Mouse (Mus musculus) olfactory bulb, adult 2 months (tissue): ENCODE results near the gene Lgals4. TPM values are rescaled to one million over a fixed set of nuclear protein-coding genes. Genes with fewer than 3 reads are reported as not detected.

ENCODE experiments used
- H3K27ac ChIP-seq: fragments of 200-500 bp; 2 replicates; pipeline ENCODE4 v1.5.1; 2012; ENCODE audit warnings: low read depth, low read length; ENCODE audit not compliant: insufficient read depth
- H3K4me1 ChIP-seq: fragments of 200-500 bp; 2 replicates; pipeline ENCODE4 v1.6.1; 2012; ENCODE audit warnings: low read length; ENCODE audit not compliant: control insufficient read depth, insufficient read depth
- H3K4me3 ChIP-seq: fragments of 200-500 bp; 2 replicates; pipeline ENCODE4 v1.5.1; 2012; ENCODE audit warnings: mild to moderate bottlenecking, low read depth, low read length, moderate library complexity; ENCODE audit not compliant: insufficient read depth
- CTCF ChIP-seq: fragments of 200-500 bp; IDR thresholded peaks from 2 replicates; pipeline ENCODE4 v1.5.1; 2012; ENCODE audit warnings: low read depth, mild to moderate bottlenecking, low read length, moderate library complexity; ENCODE audit not compliant: insufficient read depth
- POLR2A ChIP-seq: fragments of 200-500 bp; IDR thresholded peaks from 2 replicates; pipeline ENCODE4 v1.6.1; 2012; ENCODE audit warnings: mild to moderate bottlenecking, low read depth, low read length, moderate library complexity; ENCODE audit not compliant: insufficient read depth
- WGBS: fragments of 180-500 bp; shearing (Covaris S2); methylation state at CpG from one replicate; pipeline ENCODE4 v1.1.7; 2018; 5-methylcytosine and 5-hydroxymethylcytosine counted together
- polyA plus RNA-seq: library from polyadenylated mRNA; stranded (reverse); fragments of >200 nt; gene quantifications from 2 replicates; pipeline ENCODE4 v1.2.4, GENCODE M21; 2012; ENCODE audit warnings: low replicate concordance; ENCODE audit not compliant: missing spikeins, insufficient read depth, insufficient read length

Lgals4 gene
- polyA plus RNA-seq, 1 experiment: not detected

- WGBS: 69% methylated on average over 4 of the region's 4 CpGs
- TF ChIP-seq POLR2A (no peak), CTCF (no peak)
- Histone ChIP-seq H3K4me1 (peaks cover 50% of the 10 kb centered on the region), H3K27ac (no peak overlapping the region), H3K4me3 (no peak overlapping the region)
These were observed 14.1 kb upstream of the Lgals4 start for GRCm38 (mm10) chr7:28819571-28819970.

- Histone ChIP-seq H3K27ac (peak overlapping the region; percentile 57), H3K4me1 (peaks cover 43% of the 10 kb centered on the region), H3K4me3 (no peak overlapping the region)
- 16% methylated on average over 12 of the region's 12 CpGs for whole genome bisulfite sequencing
- TF ChIP-seq POLR2A: no peak
- no peak for TF ChIP-seq CTCF
These were observed 13.0 kb upstream of the Lgals4 start for GRCm38 (mm10) chr7:28820358-28821260.

GRCm38 (mm10) chr7:28821261-28821831 lies 12.3 kb upstream of the Lgals4 start:
- Histone ChIP-seq H3K27ac (peak overlapping the region; percentile 38; the same call in 1 of the 2 replicates), H3K4me3 (no peak overlapping the region), H3K4me1 (peaks cover 42% of the 10 kb centered on the region)
- 27% methylated on average over 10 of the region's 10 CpGs for WGBS
- TF ChIP-seq POLR2A: no peak
- TF ChIP-seq CTCF: no peak

- no peak overlapping the region for H3K4me3 ChIP-seq
- TF ChIP-seq POLR2A: no peak
- TF ChIP-seq CTCF: no peak
- H3K27ac ChIP-seq: no peak overlapping the region
- WGBS: 24% methylated on average over 1 of the region's 1 CpGs
- H3K4me1 ChIP-seq: peaks cover 40% of the 10 kb centered on the region
These were observed 11.1 kb upstream of the Lgals4 start for GRCm38 (mm10) chr7:28822556-28822955.

- H3K4me1 ChIP-seq: peaks cover 40% of the 10 kb centered on the region
- H3K27ac ChIP-seq: no peak overlapping the region; the same call in 1 of the 2 replicates
- no peak for TF ChIP-seq POLR2A
- no peak for TF ChIP-seq CTCF
- H3K4me3 ChIP-seq: no peak overlapping the region
- 48% methylated on average over 10 of the region's 10 CpGs for WGBS
These were observed 10.4 kb upstream of the Lgals4 start for GRCm38 (mm10) chr7:28822993-28823903.

GRCm38 (mm10) chr7:28823932-28824331 lies 9.7 kb upstream of the Lgals4 start:
- no peak overlapping the region for H3K27ac ChIP-seq
- peaks cover 38% of the 10 kb centered on the region for H3K4me1 ChIP-seq
- 40% methylated on average over 2 of the region's 2 CpGs for WGBS

GRCm38 (mm10) chr7:28824941-28825685 lies 8.5 kb upstream of the Lgals4 start, which contains the start of gene Ech1:
Ech1 (plus strand) TSS chr7:28825217.
- TF ChIP-seq POLR2A: 0 out of 2 replicates have a peak, but pooled peaks have one; percentile 35
- TF ChIP-seq CTCF: no peak
- WGBS: under 1% methylated on average over 33 of the region's 33 CpGs
- H3K4me1 ChIP-seq: peaks cover 37% of the 10 kb centered on the region
- peak within 1 kb of the TSS; percentile 79 for H3K27ac ChIP-seq
- peak within 1 kb of the TSS; percentile 50 for H3K4me3 ChIP-seq

More at GRCm38 (mm10) chr7:28823932-28824331, 9.7 kb upstream of the Lgals4 start:
- TF ChIP-seq POLR2A: no peak
- no peak for TF ChIP-seq CTCF
- no peak overlapping the region for H3K4me3 ChIP-seq
